Mouse (Mus musculus) 3134 (cell line): ENCODE measurements at regions not wholly inside any gene's neighbourhood (a gene's known extent, or its start where the extent isn't known, plus 50 kb on each side); places are given as distances from the start of the nearest gene placed in this dataset.
A peak's percentile ranks its signal among the peaks of the same experiment; 100 is the strongest.

Source experiments
- DNase-seq: peaks from one replicate; pipeline ENCODE4 v3.0.0-alpha.2; 2011; ENCODE audit warnings: low spot score; ENCODE audit not compliant: insufficient read length; ENCODE audit errors: extremely low read depth

GRCm38 (mm10) chr17:61696717-61697116, 1184.4 kb downstream of the Efna5 start:
- no peak for DNase-seq

GRCm38 (mm10) chr17:61686325-61686724, 1194.8 kb downstream of the Efna5 start:
- DNase-seq, result peak; percentile 3

DNA sequence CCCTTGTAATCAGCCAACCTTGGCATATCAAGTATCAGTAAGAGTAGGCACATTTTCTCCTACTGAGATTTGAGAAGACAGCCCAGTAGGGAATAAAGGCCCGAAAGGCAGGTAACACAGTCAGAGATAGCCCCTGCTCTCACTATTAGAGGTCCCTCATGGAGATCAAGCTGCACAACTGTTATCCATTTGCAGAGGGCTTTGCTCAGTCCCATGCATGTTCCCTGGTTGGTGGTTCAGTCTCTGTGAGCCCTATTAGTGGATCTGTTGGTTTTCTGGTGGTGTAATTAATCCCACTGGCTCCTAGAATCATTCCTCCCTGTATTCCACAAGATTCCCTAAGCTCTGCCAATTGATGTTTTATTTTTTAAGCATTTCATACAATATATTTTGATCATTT, 1196.6 kb downstream of the Efna5 start:
- DNase-seq, result no peak

- DNase-seq, result no peak
These were observed 1210.5 kb downstream of the Efna5 start for GRCm38 (mm10) chr17:61670651-61671050.

GRCm38 (mm10) chr17:61667428-61667827, 1213.7 kb downstream of the Efna5 start:
- DNase-seq, result no peak

GRCm38 (mm10) chr17:61664926-61665325, 1216.2 kb downstream of the Efna5 start:
- no peak for DNase-seq

GRCm38 (mm10) chr17:61647576-61647975, 1233.5 kb downstream of the Efna5 start:
- no peak for DNase-seq

DNA sequence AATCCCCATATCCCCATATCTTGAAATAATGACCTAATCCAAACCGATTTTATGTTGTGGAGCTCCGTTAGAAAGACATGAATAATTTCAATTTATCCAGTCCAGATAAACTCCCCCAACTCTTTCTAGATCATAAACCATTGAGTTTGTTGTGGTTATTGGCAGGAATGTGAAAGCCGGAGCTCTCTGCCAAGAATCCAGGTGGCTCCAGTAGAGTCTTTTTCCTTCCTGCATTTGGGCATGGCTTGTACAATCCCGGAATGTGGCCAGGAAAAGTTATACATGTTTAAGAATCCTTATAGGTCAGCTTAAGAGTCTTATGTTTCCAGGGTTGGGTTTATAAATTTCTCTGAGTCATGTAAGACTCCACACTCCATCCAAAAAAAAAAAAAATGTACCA, 1272.8 kb downstream of the Efna5 start:
- DNase-seq, result no peak

GRCm38 (mm10) chr17:61606729-61607481, 1274.2 kb downstream of the Efna5 start:
- DNase-seq, result no peak

- no peak for DNase-seq
These were observed 1276.9 kb downstream of the Efna5 start for GRCm38 (mm10) chr17:61604246-61604645.

GRCm38 (mm10) chr17:61589255-61589654, 1291.9 kb downstream of the Efna5 start:
- DNase-seq, result peak; percentile 28

- no peak for DNase-seq
These were observed 1302.2 kb downstream of the Efna5 start for GRCm38 (mm10) chr17:61578895-61579294.

- no peak for DNase-seq
These were observed 1310.2 kb downstream of the Efna5 start for GRCm38 (mm10) chr17:61570933-61571332.
